Mouse (Mus musculus) telencephalon, adult 2 months (tissue): ENCODE measurements at regions not wholly inside any gene's neighbourhood (a gene's known extent, or its start where the extent isn't known, plus 50 kb on each side); places are given as distances from the start of the nearest gene placed in this dataset.

Source experiments
- DNase-seq: peaks from one replicate; pipeline ENCODE4 v3.0.0-alpha.2; 2011; ENCODE audit warnings: low read depth, low spot score

GRCm38 (mm10) chr12:54454606-54455005 lies 201.8 kb downstream of the Sptssa start:
- DNase-seq = no peak

- DNase-seq = no peak
These were observed 203.0 kb downstream of the Sptssa start for GRCm38 (mm10) chr12:54453343-54453742.

GRCm38 (mm10) chr12:54450369-54450768 lies 206.0 kb downstream of the Sptssa start:
- no peak for DNase-seq

GRCm38 (mm10) chr12:54448221-54448620 lies 208.2 kb downstream of the Sptssa start:
- no peak for DNase-seq

- no peak for DNase-seq
These were observed 209.0 kb downstream of the Sptssa start for GRCm38 (mm10) chr12:54447354-54447753.

- DNase-seq = no peak
These were observed 210.0 kb downstream of the Sptssa start for GRCm38 (mm10) chr12:54446356-54446755.

- DNase-seq = no peak
These were observed 212.0 kb downstream of the Sptssa start for GRCm38 (mm10) chr12:54444416-54444815.

GRCm38 (mm10) chr12:54443285-54443684 lies 213.1 kb downstream of the Sptssa start:
- no peak for DNase-seq

- no peak for DNase-seq
These were observed 214.0 kb downstream of the Sptssa start for GRCm38 (mm10) chr12:54442408-54442807.

GRCm38 (mm10) chr12:54440851-54441593 lies 215.4 kb downstream of the Sptssa start:
- no peak for DNase-seq

GRCm38 (mm10) chr12:54438793-54439192 lies 217.6 kb downstream of the Sptssa start:
- no peak for DNase-seq

GRCm38 (mm10) chr12:54425236-54425635 lies 221.6 kb upstream of the Egln3 start:
- DNase-seq = no peak

- no peak for DNase-seq
These were observed 211.2 kb upstream of the Egln3 start for GRCm38 (mm10) chr12:54414829-54415228.

GRCm38 (mm10) chr12:54414201-54414600 lies 210.5 kb upstream of the Egln3 start:
- no peak for DNase-seq

GRCm38 (mm10) chr12:54410038-54410605 lies 206.5 kb upstream of the Egln3 start:
- no peak for DNase-seq

GRCm38 (mm10) chr12:54408906-54409305 lies 205.2 kb upstream of the Egln3 start:
- no peak for DNase-seq

- no peak for DNase-seq
These were observed 203.7 kb upstream of the Egln3 start for GRCm38 (mm10) chr12:54407301-54407896.

GRCm38 (mm10) chr12:54405066-54405465 lies 201.4 kb upstream of the Egln3 start:
- DNase-seq = peak; percentile 69

- DNase-seq = no peak
These were observed 198.9 kb upstream of the Egln3 start for GRCm38 (mm10) chr12:54402591-54402990.

- no peak for DNase-seq
These were observed 198.0 kb upstream of the Egln3 start for GRCm38 (mm10) chr12:54401665-54402064.

- no peak for DNase-seq
These were observed 196.4 kb upstream of the Egln3 start for GRCm38 (mm10) chr12:54400084-54400483.

GRCm38 (mm10) chr12:54398080-54398479 lies 194.4 kb upstream of the Egln3 start:
- DNase-seq = no peak

- no peak for DNase-seq
These were observed 193.3 kb upstream of the Egln3 start for GRCm38 (mm10) chr12:54396952-54397351.
